Mouse (Mus musculus) adrenal gland (tissue): Measurements from ENCODE around the gene Zfand3.

Experiments
- intact Hi-C: fragments of 180-260 bp; cut with DNase I; formaldehyde crosslinking; loops from one replicate; pipeline ENCODE4 v1.15.1; 2025

The Zfand3 gene

GRCm38 (mm10) chr17:30051523-30052346 is 47.2 kb downstream of the Zfand3 start:
- intact Hi-C loops = no loop called here

- intact Hi-C loops = no loop called here
Observed at GRCm38 (mm10) chr17:30052347-30052742, 47.8 kb downstream of the Zfand3 start.

GRCm38 (mm10) chr17:30053463-30053862 is 48.9 kb downstream of the Zfand3 start:
- intact Hi-C loops = no loop called here

- intact Hi-C loops = no loop called here
Observed at GRCm38 (mm10) chr17:30053871-30054270, 49.3 kb downstream of the Zfand3 start.

- intact Hi-C loops = no loop called here
Observed at GRCm38 (mm10) chr17:30056226-30056625, 51.7 kb downstream of the Zfand3 start.

GRCm38 (mm10) chr17:30058594-30058993 is 54.1 kb downstream of the Zfand3 start:
- intact Hi-C loops = no loop called here

- intact Hi-C loops = no loop called here
Observed at GRCm38 (mm10) chr17:30059066-30059465, 54.5 kb downstream of the Zfand3 start.

- intact Hi-C loops = no loop called here
Observed at GRCm38 (mm10) chr17:30061100-30061837, 56.7 kb downstream of the Zfand3 start.

- intact Hi-C loops = no loop called here
Observed at GRCm38 (mm10) chr17:30063849-30064248, 59.3 kb downstream of the Zfand3 start.

- intact Hi-C loops = no loop called here
Observed at GRCm38 (mm10) chr17:30064746-30065145, 60.2 kb downstream of the Zfand3 start.

GRCm38 (mm10) chr17:30069776-30070175 is 65.2 kb downstream of the Zfand3 start:
- intact Hi-C loops = no loop called here

- intact Hi-C loops = no loop called here
Observed at GRCm38 (mm10) chr17:30070631-30071030, 66.1 kb downstream of the Zfand3 start.

- intact Hi-C loops = no loop called here
Observed at GRCm38 (mm10) chr17:30072613-30073012, 68.1 kb downstream of the Zfand3 start.

- intact Hi-C loops = no loop called here
Observed at GRCm38 (mm10) chr17:30075896-30076295, 71.4 kb downstream of the Zfand3 start.

GRCm38 (mm10) chr17:30084007-30084406 is 79.5 kb downstream of the Zfand3 start:
- intact Hi-C loops = no loop called here

GRCm38 (mm10) chr17:30086695-30087094 is 82.2 kb downstream of the Zfand3 start:
- intact Hi-C loops = no loop called here

GRCm38 (mm10) chr17:30088431-30088830 is 83.9 kb downstream of the Zfand3 start:
- intact Hi-C loops = no loop called here

GRCm38 (mm10) chr17:30090416-30090815 is 85.9 kb downstream of the Zfand3 start:
- intact Hi-C loops = no loop called here

- intact Hi-C loops = no loop called here
Observed at GRCm38 (mm10) chr17:30093148-30093749, 88.7 kb downstream of the Zfand3 start.

- intact Hi-C loops = no loop called here
Observed at GRCm38 (mm10) chr17:30097156-30097555, 92.6 kb downstream of the Zfand3 start.

GRCm38 (mm10) chr17:30097677-30098076 is 93.1 kb downstream of the Zfand3 start:
- intact Hi-C loops = no loop called here

GRCm38 (mm10) chr17:30099670-30100069 is 95.1 kb downstream of the Zfand3 start:
- intact Hi-C loops = no loop called here
